Mouse (Mus musculus) spleen, embryonic (tissue): ENCODE data around the gene Olfr317.
"Not testable (repeated sequence)": the region's sequence is repeated elsewhere in the genome, so short reads cannot be mapped to it uniquely, and the experiment has no call there.

Experiments used
- CTCF ChIA-PET: fragments of 350-600 bp; sonication (Branson Sonifier 250); formaldehyde crosslinking; loops from one replicate; lab custom pipeline; 2022; lab: Charles Lee

Gene Olfr317

DNA sequence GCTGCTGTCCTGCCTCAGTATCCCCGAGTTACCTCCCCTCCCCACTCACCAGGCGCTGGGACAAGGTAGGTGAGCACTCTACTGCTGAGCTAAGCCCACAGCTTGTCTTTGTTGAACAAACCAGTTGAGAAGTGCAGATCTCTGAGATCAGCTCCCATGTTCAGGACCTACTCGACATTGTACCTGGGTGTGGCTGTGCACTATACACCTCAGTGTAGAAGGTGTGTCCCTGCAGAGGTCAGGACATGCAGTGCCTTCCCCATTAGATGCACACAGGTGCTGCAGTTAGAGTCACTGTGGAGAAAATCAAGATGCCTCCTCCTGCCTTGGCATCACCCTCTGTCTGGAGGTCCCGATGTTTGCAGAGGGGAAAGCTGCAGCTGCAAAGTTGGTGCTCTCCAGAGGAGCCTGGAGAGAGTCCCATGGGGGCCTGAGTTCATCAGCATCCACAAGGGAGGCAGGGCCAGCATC, at the start of gene Olfr317:
TSS of gene Olfr317 (minus strand) at position 421 of the 471 bp plus-strand sequence.
- CTCF ChIA-PET: no interaction called here

DNA sequence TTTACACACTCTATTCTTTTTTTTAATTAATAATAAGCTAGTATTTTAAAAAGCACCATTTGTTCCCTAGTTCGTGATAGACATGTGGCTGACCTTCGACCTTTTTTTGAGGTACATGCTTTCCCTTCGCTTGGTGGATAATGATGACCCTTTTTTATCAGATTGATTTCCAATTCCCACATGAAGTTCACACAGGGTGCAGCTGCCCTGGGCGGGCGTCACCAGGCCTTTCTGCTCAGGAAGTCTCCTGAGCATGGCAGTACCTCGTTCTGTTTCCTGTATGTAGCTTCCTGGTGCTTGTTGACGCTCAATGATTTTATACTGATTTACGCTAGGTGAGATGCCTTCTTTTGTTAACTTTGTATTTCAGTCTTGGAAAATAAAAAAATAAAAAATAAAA, 49.3 kb upstream of the Olfr317 start:
- CTCF ChIA-PET: interaction anchor here (0.5 kb wide), 1 partner anchor 21 kb away, joined by 3 read pairs; no protein-coding TSS in a partner anchor

DNA sequence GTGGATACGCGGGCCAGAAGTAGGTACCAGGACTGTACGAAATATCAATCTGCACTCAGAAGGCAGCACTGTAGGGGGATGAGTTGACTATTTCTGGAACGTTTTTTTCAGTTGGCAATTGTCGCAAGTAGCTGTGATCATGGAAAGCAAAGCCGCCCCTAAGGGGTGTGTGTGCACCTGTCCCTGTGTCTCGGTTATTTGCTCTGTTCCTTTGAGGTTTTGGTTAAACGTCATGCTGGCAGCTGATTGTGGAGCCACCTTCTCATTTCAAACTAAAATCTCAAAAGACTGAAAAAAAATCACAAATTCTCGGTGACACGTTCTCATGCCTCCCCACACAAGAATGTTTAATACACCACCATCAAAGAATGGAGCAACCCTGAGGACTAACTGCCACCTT, 48.6 kb upstream of the Olfr317 start:
- CTCF ChIA-PET: no interaction called here

DNA sequence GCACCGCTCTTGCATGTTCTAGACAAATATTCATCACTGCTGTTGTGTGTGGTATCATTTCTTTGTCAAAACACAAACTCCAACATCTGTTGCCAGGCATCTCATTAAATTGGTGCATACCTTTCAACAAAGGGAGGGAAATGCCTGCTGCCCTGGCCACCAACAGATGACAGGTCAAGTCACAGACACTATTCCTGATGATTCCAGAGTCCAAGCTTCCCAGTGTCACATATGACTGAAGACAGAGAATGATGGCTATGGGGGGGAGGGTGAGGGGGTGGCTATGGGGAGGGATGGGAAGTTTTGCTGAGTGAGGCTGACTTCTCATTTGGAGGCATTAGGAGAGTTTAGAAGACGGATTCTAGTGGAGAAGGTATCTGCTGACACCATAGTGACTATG, 45.2 kb upstream of the Olfr317 start:
- CTCF ChIA-PET: interaction anchor here (0.7 kb wide), 1 partner anchor 28 kb away, joined by 3 read pairs; no protein-coding TSS in a partner anchor

DNA sequence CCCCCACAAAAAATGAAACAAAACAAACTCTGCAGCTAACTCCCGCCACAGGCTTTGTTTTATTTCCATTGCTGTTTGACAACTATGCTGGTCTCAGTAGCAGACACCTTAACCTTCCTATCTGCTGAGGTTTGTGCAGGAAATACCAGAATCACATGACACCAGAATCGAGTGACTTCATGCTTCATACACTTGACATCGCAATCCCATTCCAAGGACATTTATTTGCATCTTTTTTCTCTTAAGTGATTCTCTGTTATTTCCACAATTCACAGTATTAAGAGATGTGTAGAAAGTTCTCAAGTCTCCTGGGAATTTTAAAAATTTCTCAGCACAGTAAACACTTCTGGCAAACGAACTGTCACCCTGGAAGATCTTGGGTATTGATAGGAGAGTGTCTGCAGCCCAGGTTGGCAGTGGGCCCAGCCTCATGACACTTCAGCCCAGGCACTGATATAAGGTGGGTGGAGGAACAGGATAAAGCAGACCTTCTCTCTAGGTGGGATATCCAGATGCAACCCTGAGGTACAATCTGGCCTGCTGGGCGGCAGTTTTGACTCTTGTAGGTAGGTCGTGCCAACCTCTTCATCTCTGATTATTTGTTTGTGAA, 43.6 kb upstream of the Olfr317 start, which contains the start of gene Olfr314:
TSS of gene Olfr314 (plus strand) at position 473 of the 610 bp plus-strand sequence.
- CTCF ChIA-PET: no interaction called here

DNA sequence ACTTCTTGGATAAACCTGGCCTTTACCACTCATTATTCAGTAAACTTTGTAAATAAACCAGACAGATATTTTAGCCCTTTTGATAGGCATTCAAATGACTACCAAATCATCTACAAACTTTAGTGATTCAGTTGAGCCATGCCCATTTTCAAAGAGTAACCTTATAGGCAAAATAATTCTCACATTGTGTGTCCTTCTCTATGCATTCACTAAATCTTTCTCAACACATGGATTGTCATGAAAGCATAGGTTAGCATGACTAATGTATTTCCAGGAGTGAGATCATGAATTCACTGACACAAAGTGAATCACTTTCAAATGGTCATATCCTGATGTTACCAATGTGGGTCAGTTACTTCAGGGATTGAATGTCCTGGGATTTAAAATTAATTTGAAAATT, 33.9 kb upstream of the Olfr317 start, which contains the start of gene Olfr315:
TSS of gene Olfr315 (plus strand) at position 301 of the 400 bp plus-strand sequence.
- CTCF ChIA-PET: no interaction called here

DNA sequence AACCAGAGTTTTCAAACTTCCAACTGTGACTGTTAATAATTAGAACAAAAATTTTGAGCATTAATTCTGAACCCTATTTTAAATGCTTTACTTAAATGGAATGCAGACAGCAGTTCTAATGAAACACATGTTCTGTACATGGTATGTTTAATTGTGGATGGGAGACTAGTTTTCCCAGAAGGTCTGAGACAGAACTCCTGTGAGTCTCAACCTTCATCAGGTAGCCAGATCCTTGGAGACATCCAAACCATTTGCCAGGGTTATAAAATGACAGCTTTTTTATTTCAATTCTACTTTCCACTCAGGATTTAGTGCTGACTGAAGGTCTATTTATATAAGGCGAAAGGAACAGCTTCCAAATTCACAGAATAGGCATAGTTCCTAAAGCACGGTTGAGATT, 13.4 kb upstream of the Olfr317 start, which contains the start of gene Olfr316:
TSS of gene Olfr316 (plus strand) at position 301 of the 400 bp plus-strand sequence.
- CTCF ChIA-PET: no interaction called here

DNA sequence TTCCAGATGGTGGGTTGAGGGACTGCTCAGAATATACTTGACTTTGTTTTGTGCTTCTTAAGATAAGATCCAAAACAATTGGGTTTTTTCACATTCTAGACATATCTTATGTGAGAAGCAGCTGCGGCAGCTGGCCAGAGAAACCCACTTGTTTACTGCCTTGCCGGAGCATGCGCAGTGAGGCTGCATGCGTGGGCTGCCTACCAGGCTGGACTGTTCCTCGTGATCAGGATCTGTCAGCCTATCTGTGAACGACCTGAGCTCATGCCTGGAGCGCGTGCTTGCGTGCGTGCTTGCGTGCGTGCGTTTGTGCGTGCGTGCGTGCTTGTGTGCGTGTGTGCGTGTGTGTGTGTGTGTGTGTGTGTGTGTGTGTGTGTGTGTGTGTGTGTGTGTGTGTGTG, 12.1 kb upstream of the Olfr317 start:
- CTCF ChIA-PET: not testable (repeated sequence)

DNA sequence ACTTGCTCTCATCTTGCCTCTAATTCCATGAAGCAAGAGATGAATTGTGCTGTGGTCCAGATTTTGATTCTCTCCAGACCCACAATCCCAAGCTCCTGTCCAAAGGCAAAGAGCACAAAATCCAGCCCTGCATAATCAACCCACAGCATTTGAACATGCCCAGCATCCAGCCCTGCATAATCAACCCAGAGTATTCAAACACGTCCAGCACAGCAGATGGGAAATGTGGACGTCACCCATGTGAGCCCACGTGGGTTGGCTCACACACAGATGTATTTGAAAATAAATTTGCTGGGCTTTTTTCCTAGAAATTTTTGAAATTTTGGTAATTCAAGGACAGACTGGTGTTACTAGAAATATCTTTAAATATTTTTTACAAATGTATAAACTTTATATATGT, 5.6 kb downstream of the Olfr317 start:
- CTCF ChIA-PET: interaction anchor here (0.7 kb wide), 1 partner anchor 770 kb away, joined by 4 read pairs; no protein-coding TSS in a partner anchor

DNA sequence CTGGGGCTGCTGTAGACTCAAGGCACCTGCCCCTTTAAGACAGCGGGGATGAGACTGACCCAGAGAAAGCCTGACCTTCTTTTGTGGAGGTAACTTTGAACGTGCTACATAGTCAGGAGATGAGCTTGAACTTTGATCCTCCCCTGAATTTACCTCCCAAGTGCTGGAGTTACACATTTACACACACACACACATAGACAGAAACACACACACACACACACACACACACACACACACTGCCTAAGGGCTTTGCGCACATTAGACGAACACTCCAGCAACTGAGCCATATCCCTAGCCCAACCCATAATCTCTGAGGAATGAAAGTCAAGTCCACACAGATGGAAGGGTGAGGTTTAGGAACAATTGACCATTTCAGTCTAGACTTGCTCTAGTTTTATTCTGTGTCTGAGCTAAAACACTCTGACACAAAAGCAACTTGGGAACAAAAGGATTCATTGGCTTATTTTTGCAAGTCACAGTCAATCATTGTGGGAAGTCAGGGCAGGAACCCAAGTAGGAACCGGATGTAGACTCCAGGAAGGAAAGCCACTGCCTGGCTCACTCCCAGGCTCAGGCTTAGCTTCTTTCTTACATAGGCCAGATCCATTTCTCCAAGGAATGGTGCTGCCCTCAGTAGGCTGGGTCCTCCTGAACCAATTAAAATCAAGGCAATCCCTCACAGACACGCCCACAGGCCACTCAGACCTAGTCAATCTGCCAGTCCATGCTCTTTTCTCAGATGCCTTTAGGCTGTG, 10.9 kb downstream of the Olfr317 start:
- CTCF ChIA-PET: not testable (repeated sequence)

DNA sequence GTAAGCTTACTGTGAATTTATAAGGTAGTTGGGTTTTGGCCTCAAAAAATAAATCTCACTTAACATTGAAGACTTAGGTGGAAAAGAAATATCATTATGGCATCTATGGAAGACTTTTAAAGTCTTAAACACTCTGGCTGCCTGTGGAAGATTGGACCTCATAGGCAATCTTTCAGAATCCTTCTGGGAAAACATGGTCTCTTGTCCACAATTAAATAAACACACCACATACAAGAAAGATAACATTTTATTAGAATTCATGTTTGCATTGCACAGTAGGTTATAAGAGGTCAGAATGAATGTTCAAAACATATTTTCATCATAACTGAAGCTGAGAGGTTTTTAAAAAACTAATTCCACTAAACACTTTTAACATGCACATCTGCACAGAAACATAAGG, 15.1 kb downstream of the Olfr317 start, which contains the start of gene Olfr318:
TSS of gene Olfr318 (minus strand) at position 101 of the 400 bp plus-strand sequence.
- CTCF ChIA-PET: no interaction called here

DNA sequence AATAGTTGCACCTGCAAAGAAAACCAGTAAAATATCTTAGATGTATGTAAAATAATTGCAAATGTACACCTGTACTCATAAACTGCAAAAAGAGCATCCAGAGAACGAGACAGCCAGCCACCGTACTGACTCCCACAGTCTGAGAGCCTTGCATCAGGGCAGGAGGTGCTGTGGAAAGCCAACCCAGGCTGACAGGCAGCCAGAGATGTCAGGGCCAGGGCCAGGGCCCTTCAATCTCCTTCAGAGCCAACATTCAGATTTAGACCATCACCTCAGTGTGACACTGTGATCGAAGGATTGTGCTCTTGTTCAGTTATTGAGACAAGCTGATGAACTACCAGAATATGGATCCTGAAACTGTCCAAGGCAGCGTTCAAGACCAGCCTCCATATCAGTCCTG, 19.3 kb downstream of the Olfr317 start:
- CTCF ChIA-PET: no interaction called here

DNA sequence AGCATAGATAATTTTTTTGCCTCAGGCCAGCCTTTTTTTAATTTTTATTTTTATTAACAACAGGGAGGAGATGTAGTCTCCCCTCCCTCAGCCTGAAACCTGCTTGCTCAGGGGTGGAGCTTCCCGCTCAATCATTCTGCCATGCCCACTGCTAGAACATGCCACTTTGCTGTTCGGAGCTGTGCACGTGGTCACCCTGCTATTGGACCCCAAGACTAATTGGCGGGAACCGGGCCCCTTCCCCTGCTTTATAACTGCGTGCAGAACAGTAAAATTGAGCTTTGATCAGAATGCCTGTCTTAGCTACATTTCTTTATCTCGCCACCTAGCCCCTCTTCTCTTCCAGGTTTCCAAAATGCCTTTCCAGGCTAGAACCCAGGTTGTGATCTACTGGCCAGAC, 21.3 kb downstream of the Olfr317 start:
- CTCF ChIA-PET: not testable (repeated sequence)

DNA sequence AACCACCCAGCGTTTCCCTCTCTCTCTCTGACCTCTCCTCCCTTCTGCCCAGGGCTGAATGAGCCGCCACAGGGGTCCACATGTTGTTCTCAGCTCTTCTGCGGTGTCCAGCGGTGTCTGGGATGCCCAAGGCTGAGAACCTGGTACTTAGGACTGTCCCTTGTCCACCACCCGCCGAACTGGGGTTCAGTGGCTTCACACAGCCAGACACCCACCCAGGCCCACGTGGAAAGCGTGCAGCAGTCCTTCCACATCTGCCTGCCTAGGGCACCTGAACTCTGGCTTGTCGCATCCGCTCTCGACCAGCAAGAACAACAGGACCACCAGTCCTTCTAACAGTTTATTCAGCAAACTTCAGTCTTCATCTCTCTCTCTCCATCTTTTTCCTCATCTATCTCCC, 29.9 kb downstream of the Olfr317 start:
- CTCF ChIA-PET: no interaction called here

DNA sequence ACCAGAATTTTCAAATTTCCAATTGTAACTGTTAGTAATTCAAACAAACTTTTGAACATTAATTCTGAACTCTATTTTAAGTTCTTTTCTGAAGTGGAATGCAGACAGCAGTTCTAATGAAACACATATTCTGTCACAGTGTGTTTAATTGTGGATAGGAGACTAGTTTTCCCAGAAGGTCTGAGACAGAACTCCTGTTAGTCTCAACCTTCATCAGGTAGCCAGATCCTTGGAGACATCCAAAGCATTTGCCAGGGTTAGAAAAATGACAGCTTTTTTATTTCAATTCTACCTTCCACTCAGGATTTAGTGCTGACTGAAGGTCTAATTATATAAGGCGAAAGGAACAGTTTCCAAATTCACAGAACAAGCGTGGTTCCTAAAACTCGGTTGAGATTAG, 40.1 kb downstream of the Olfr317 start, which contains the start of gene Olfr319:
TSS of gene Olfr319 (plus strand) at position 301 of the 400 bp plus-strand sequence.
- CTCF ChIA-PET: no interaction called here
